Mouse (Mus musculus) bone marrow macrophage, adult 2 months (primary cell): ENCODE measurements at regions not wholly inside any gene's neighbourhood (a gene's known extent, or its start where the extent isn't known, plus 50 kb on each side); places are given as distances from the start of the nearest gene placed in this dataset.

ENCODE experiments used
- H3K27ac ChIP-seq: 2 replicates; pipeline ENCODE4 v1.5.1; 2012; ENCODE audit warnings: low read depth, low read length; ENCODE audit not compliant: insufficient read depth
- H3K4me1 ChIP-seq: 2 replicates; pipeline ENCODE4 v1.6.1; 2012; ENCODE audit warnings: low read length; ENCODE audit not compliant: control insufficient read depth, insufficient read depth
- H3K4me3 ChIP-seq: 2 replicates; pipeline ENCODE4 v1.5.1; 2012; ENCODE audit warnings: mild to moderate bottlenecking, low read length, moderate library complexity; ENCODE audit not compliant: insufficient read depth
- CTCF ChIP-seq: IDR thresholded peaks from 2 replicates; pipeline ENCODE4 v1.5.1; 2012; ENCODE audit warnings: low read depth, mild to moderate bottlenecking, low read length, moderate library complexity
- POLR2A ChIP-seq: IDR thresholded peaks from 2 replicates; pipeline ENCODE4 v1.6.1; 2012; ENCODE audit warnings: mild to moderate bottlenecking, low read depth, low read length, borderline replicate concordance

DNA sequence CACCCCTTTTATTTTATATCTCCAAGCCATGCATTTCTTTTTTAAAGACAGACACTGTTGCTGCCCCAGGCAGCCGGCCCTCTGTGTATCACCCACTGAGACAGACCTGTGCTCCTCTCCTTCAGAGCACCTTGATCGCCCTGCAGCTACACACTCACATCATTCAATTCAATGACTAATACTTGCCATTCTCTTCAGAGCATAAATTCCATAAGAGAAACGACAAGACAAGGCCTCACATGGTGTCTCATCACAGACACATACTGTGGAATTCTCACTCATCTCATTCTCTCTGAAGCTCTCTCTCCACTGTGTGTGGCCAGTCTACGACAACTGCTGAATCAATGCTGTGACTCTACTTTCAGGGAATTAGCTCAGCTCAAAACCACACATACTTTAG is 94.6 kb upstream of the 4933412E24Rik start:
- H3K4me3 ChIP-seq, result no peak overlapping the region
- TF ChIP-seq CTCF (no peak), POLR2A (no peak)
- no peak overlapping the region for H3K27ac ChIP-seq
- no peaks in the 10 kb centered on the region for H3K4me1 ChIP-seq

DNA sequence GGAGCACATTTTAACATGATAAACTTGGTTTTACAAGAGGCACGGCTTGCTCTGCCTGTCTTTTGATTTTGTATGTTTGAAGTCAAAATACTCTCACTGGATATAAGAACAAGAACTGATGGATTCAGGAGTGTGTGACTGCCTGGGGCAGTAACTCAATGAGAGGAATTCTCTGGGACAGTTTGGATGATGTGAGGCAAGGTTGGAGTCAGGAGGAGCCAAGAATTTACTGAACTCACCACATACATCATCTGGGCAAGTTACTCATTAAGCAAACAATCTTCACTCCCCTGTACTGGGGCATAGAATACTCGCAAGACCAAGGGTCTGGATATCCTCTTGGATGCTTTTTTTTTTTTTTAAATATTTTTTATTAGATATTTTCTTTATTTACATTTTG is 87.7 kb upstream of the 4933412E24Rik start:
- TF ChIP-seq POLR2A (no peak), CTCF (no peak)
- Histone ChIP-seq H3K4me3 (no peak overlapping the region), H3K4me1 (no peaks in the 10 kb centered on the region), H3K27ac (no peak overlapping the region)

DNA sequence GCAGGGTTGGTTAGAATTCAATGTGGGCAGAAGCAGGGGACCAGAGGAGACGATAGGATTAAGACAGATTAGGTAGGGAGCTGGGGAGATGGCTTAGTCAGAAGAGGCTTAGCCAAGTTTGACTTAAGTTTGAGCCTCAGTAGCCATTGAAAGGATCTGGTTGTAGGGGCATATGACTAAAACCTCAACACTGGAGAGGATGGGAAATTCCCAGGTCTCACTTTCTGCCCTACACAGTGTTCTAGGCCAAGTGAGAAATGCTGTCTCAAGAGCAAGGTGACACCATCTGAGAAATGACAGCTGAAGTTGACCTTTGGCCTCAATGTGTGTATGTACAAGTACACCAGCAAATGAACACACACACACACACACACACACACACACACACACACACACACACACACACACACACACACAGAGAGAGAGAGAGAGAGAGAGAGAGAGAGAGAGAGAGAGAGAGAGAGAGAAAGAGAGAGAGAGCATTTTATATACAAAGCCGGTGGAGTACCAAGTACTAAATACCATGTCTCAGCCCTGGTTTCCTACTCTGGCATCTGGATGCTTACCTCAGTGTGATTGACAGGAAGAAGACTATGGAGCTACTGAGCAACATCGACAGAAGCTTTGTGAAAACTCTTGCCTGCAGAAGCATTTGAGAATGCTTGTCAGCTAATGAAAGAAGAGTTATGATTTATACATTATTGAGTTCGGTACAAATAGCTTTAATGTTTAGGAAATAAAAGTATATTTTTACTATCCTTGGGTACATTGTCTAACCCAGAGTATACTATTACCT is 85.3 kb upstream of the 4933412E24Rik start:
- no peak overlapping the region for H3K27ac ChIP-seq
- H3K4me3 ChIP-seq, result no peak overlapping the region
- H3K4me1 ChIP-seq, result no peaks in the 10 kb centered on the region
- TF ChIP-seq CTCF (no peak), POLR2A (no peak)

DNA sequence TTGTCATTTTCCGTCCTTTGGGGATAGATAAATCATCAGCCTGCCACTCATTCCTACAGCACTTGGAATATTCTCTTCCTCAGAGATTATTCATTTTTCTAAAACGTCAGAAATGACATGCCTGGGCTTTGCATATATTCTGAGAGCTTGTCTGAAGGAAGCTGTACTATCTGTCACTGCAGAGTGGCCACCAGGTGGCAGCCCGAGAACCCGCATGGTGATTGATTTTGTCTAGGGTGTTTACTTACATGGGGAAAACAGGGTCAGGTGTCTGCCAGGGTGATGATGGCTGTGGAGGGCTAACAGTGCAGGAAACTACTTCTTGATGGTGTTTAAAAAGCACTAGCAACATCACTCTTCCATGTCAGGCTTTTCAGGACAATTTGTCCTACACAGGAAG is 80.7 kb upstream of the 4933412E24Rik start:
- Histone ChIP-seq H3K4me3 (no peak overlapping the region), H3K27ac (no peak overlapping the region), H3K4me1 (no peaks in the 10 kb centered on the region)
- peak; percentile 76 for TF ChIP-seq CTCF
- no peak for TF ChIP-seq POLR2A

DNA sequence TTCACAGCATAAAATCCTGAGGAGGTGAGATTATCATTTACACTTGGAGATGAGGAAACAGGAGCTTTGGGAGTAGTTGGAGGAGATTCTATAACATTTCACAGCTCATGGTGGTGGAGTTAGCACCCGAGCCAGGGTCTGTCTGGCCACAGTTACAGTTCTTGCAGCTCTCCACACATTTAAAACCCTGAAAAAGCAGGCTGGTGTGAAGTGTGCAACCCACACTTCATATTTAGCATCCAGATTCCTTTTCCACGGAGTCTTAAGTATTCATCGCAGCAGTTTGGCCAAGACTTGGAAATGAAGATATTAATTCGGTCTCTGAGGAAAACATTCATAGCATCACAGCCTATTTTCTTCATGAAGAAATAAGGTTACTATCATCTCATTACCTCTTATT is 79.7 kb upstream of the 4933412E24Rik start:
- no peak overlapping the region for H3K4me3 ChIP-seq
- H3K27ac ChIP-seq, result no peak overlapping the region
- no peaks in the 10 kb centered on the region for H3K4me1 ChIP-seq
- no peak for TF ChIP-seq POLR2A

DNA sequence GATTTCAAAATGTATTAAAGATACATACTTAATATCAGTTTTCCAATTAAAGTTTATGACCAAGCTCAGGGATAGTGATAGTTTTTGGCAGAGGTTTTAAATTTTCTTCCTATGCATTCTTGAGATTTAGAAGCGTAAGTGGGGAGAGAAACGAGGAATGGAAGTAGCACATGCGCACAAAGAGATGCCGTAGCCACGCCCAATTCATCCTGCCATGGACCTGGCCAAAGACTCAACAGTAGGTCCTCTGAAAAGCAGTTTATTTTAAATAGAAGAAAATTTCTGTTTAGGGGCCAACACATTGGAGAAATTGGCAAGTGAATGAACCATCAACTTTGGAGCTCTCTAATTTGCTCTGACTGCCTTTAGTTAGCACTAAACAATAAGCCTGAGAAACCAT is 73.5 kb upstream of the 4933412E24Rik start:
- no peak overlapping the region for H3K4me3 ChIP-seq
- no peak for TF ChIP-seq CTCF

DNA sequence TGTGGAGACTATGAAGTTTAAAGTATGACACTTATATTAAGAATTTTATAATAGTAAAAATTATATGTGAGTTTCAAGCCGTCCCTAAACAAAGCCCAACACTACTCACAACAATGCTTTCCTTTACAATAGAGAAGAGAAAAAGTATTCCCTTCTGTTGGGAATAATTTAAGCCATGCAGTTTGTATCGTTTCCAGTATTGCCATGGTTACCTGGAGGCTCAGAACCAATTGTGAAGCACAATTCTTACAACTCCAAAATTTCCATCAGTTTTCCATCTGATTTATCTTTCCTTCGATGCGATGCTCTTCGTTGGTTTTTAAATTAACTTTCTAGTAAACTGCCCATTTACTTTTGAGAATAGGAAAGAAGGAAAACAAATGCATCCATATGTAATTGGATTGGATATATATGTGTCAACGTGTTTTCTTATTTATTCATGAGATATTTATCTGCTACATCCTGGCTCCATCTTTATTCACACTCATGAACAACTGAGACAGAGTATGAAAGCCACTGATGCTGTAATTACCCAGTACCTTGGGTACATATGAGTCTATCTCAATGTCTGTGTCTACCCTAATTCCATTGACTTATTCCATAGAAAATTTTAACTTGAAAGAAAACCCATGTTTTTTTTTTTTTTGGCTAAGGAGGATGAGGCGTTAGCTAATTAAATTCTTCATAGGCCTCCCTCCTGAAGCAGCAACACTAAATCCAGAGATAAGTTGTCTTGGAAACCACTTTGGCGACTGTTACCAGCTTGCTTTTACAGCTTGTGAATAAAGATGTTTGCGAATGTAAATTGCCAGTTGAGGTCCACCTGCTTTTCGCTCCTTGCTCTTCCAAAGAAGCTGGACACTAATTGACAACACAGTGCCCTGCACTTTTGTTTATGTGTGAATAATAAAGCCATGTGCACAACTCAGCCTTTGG is 72.8 kb upstream of the 4933412E24Rik start:
- TF ChIP-seq CTCF (no peak), POLR2A (no peak)

More for the DNA sequence above, 73.5 kb upstream of the 4933412E24Rik start:
- H3K4me1 ChIP-seq, result no peaks in the 10 kb centered on the region
- H3K27ac ChIP-seq, result no peak overlapping the region

More for the DNA sequence above, 72.8 kb upstream of the 4933412E24Rik start:
- Histone ChIP-seq H3K4me1 (no peaks in the 10 kb centered on the region), H3K4me3 (no peak overlapping the region), H3K27ac (no peak overlapping the region)
